Mouse (Mus musculus): ENCODE results near the gene Frmd4b. TPM values are rescaled to one million over a fixed set of nuclear protein-coding genes. Genes with fewer than 3 reads are reported as not detected.
A peak's percentile ranks its signal among the peaks of the same experiment; 100 is the strongest.

The Frmd4b gene
- total and polyA plus RNA-seq, 3 experiments = 0.13 to 0.70 (median 0.13) TPM

DNA sequence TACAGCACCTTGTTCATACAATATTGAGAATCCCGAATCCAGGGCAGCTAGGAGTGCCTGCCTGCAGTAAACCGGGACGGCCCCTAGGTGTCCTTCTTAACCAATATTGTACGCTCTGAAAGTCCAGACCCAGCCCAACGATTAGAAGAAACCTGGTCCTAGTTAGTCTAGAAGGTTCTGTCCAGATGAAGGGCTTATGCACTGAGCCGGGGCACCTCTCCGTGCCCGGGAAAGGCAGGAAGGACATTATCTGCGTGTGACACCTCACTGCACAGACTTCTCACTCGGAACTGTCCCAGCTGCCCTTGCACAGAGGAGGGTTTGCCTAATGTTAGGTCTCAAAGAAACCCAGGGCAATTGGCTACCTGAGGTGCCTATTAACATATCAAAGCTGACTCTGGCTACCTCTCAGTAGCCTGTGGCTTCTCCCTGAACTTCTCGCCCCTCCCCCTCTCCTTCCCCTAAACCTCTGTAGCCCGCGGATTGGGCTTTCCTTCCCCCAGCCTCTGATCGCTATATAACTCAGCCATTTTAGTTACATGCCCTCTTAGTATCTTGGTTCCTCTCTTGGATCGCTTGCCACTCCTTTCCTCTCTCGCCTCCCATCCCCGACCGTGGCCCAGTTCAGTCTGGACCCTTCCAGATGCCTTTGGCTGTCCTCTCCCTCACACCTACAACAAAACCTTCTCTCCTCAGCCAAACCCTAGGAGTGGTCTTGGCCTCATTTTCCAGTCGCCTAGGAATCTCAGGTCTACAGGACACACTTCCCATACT is 339.1 kb downstream of the Frmd4b start (continued):
- TF ChIP-seq SIN3A (IDR thresholded peaks at IDR 0.05; ENCODE audit: low read length) = no peak
- TF ChIP-seq GABPA (IDR thresholded peaks at IDR 0.05; ENCODE audit: insufficient replicate concordance, low read depth, low read length) = no peak
- no peak for TF ChIP-seq CHD1 (IDR thresholded peaks at IDR 0.05; ENCODE audit: low read depth, low read length)
- TF ChIP-seq USF1 (IDR thresholded peaks at IDR 0.05; ENCODE audit: low read depth, low read length) = no peak
- TF ChIP-seq RAD21 (IDR thresholded peaks at IDR 0.05; ENCODE audit: low read depth, low read length) = peak; percentile 96
- no peak for TF ChIP-seq MAZ (IDR thresholded peaks at IDR 0.05; ENCODE audit: low read depth, low read length)
- TF ChIP-seq RCOR1 (conservative IDR thresholded peaks at IDR 0.05; ENCODE audit: low read depth, low read length) = no peak
- TF ChIP-seq MAFK (IDR thresholded peaks at IDR 0.05; ENCODE audit: insufficient replicate concordance, low read length) = no peak
- TF ChIP-seq E2F4 (IDR thresholded peaks at IDR 0.05; ENCODE audit: insufficient replicate concordance, low read depth, low read length) = no peak
- no peak for TF ChIP-seq BHLHE40 (IDR thresholded peaks at IDR 0.05; ENCODE audit: low read depth, low read length)
- TF ChIP-seq SMC3 (IDR thresholded peaks at IDR 0.05; ENCODE audit: low read depth, low read length) = peak; percentile 91
- no peak for TF ChIP-seq NELFE (IDR thresholded peaks at IDR 0.05; ENCODE audit: low read depth, low read length)
- TF ChIP-seq EP300 (IDR thresholded peaks at IDR 0.05; ENCODE audit: low read length) = no peak
- no peak for TF ChIP-seq TCF12 (IDR thresholded peaks at IDR 0.05; ENCODE audit: low read depth, low read length)

GRCm38 (mm10) chr6:97276890-97277497 is 340.3 kb downstream of the Frmd4b start:
- H3K36me3 ChIP-seq (replicated peaks in 1 of 2; ENCODE audit: control insufficient read depth in 1 of 2, insufficient read depth in 1 of 2, low read length in 1 of 2) = no peaks in the 10 kb centered on the region
- H3K9me3 ChIP-seq (replicated peaks; ENCODE audit: low read length) = no peaks in the 10 kb centered on the region
- no peaks in the 10 kb centered on the region for H3K79me2 ChIP-seq (replicated peaks; ENCODE audit: control insufficient read depth, extremely low read depth, insufficient read depth, poor library complexity, severe bottlenecking)
- no peak overlapping the region for H3K4me3 ChIP-seq (replicated peaks in 1 of 3; ENCODE audit: low read depth in 2 of 3, low read length in 2 of 3, poor library complexity in 1 of 3)
- H3K4me2 ChIP-seq (ENCODE audit: insufficient read depth, low read depth, poor library complexity, severe bottlenecking) = no peak overlapping the region
- DNase-seq (ENCODE audit: extremely low read depth) = no peak
- H3K9ac ChIP-seq (ENCODE audit: insufficient read depth, low read depth) = no peak overlapping the region
- dilution Hi-C loops (cut with MboI; ENCODE audit: extremely low pct_ligation_motif_present, extremely low pct_unique_long_range_greater_than_20kb, low sequenced_read_pairs) (no loop called here), in situ Hi-C loops (cut with MboI; ENCODE audit: low pct_ligation_motif_present, low pct_unique_long_range_greater_than_20kb, low sequenced_read_pairs) (loop anchor here (5.0 to 10.0 kb wide), 2 partner anchors 140 to 248 kb away; no protein-coding TSS in a partner anchor)
- H3K4me1 ChIP-seq (ENCODE audit: control insufficient read depth in 1 of 2, insufficient read depth in 2 of 2) = peaks cover 7 to 10% of the 10 kb centered on the region in 2 experiments; a peak in 3 of 4 replicates
- no peak for TF ChIP-seq MAZ (IDR thresholded peaks at IDR 0.05; ENCODE audit: low read depth, low read length)
- no peak for TF ChIP-seq POLR2A (IDR thresholded peaks at IDR 0.05; ENCODE audit: low read depth, low read length)
- no peak for TF ChIP-seq PAX5 (IDR thresholded peaks at IDR 0.05; ENCODE audit: low read length)
- TF ChIP-seq CTCF (conservative IDR thresholded peaks at IDR 0.05 in 1 of 2, IDR thresholded peaks at IDR 0.05 in 1 of 2; ENCODE audit: low read depth in 2 of 2, low read length in 2 of 2) = no peak
- TF ChIP-seq ZC3H11A (IDR thresholded peaks at IDR 0.05; ENCODE audit: low read depth, low read length) = no peak
- TF ChIP-seq MXI1 (IDR thresholded peaks at IDR 0.05; ENCODE audit: low read depth, low read length) = no peak
- TF ChIP-seq MAX (IDR thresholded peaks at IDR 0.05; ENCODE audit: low read length) = no peak
- TF ChIP-seq CHD2 (IDR thresholded peaks at IDR 0.05; ENCODE audit: low read length) = no peak
- no peak for TF ChIP-seq ZMIZ1 (IDR thresholded peaks at IDR 0.05; ENCODE audit: low read depth, low read length)
- TF ChIP-seq GABPA (IDR thresholded peaks at IDR 0.05; ENCODE audit: insufficient replicate concordance, low read depth, low read length) = no peak
- no peak for TF ChIP-seq KAT2A (IDR thresholded peaks at IDR 0.05; ENCODE audit: insufficient replicate concordance, low read length)
- TF ChIP-seq RAD21 (IDR thresholded peaks at IDR 0.05; ENCODE audit: low read depth, low read length) = no peak
- H3K27ac ChIP-seq (ENCODE audit: insufficient read depth, low read depth) = no peak overlapping the region
- H3K27me3 ChIP-seq (replicated peaks) = no peaks in the 10 kb centered on the region

Data from CH12.LX (cell line).